Mouse (Mus musculus): Measurements from ENCODE around the gene Kif18a.

Kif18a gene

GRCm38 (mm10) chr2:109280600-109281340, at the start of gene Kif18a, which contains the start of gene Mettl15:
Kif18a (plus strand) TSS chr2:109280738.
Mettl15 (minus strand) TSS chr2:109280748.
- ATAC-seq (ENCODE audit: low TSS enrichment) = peak; percentile 99

GRCm38 (mm10) chr2:109233876-109234275, 46.7 kb upstream of the Kif18a start:
- ATAC-seq (ENCODE audit: low TSS enrichment) = no peak

- ATAC-seq (ENCODE audit: low TSS enrichment) = no peak
Measured at GRCm38 (mm10) chr2:109235741-109236140, 44.8 kb upstream of the Kif18a start.

GRCm38 (mm10) chr2:109241947-109242346, 38.6 kb upstream of the Kif18a start:
- ATAC-seq (ENCODE audit: low TSS enrichment) = peak; percentile 50; the same call in 1 of the 2 replicates

- no peak for ATAC-seq (ENCODE audit: low TSS enrichment)
Measured at GRCm38 (mm10) chr2:109262779-109263178, 17.8 kb upstream of the Kif18a start.

- no peak for ATAC-seq (ENCODE audit: low TSS enrichment)
Measured at GRCm38 (mm10) chr2:109273098-109273497, 7.4 kb upstream of the Kif18a start.

- ATAC-seq (ENCODE audit: low TSS enrichment) = no peak
Measured at GRCm38 (mm10) chr2:109277593-109277992, 2.9 kb upstream of the Kif18a start.

- peak; percentile 38 for ATAC-seq (ENCODE audit: low TSS enrichment)
Measured at GRCm38 (mm10) chr2:109278036-109278435, 2.5 kb upstream of the Kif18a start.

- no peak for ATAC-seq (ENCODE audit: low TSS enrichment)
Measured at GRCm38 (mm10) chr2:109280272-109280599, 302 bp upstream of the Kif18a start.

- no peak for ATAC-seq (ENCODE audit: low TSS enrichment)
Measured at GRCm38 (mm10) chr2:109281341-109281690, 778 bp downstream of the Kif18a start.

- no peak for ATAC-seq (ENCODE audit: low TSS enrichment)
Measured at GRCm38 (mm10) chr2:109284121-109284520, 3.6 kb downstream of the Kif18a start.

GRCm38 (mm10) chr2:109289327-109289726, 8.8 kb downstream of the Kif18a start:
- no peak for ATAC-seq (ENCODE audit: low TSS enrichment)

GRCm38 (mm10) chr2:109296264-109296663, 15.7 kb downstream of the Kif18a start:
- ATAC-seq (ENCODE audit: low TSS enrichment) = no peak

GRCm38 (mm10) chr2:109298160-109298559, 17.6 kb downstream of the Kif18a start:
- no peak for ATAC-seq (ENCODE audit: low TSS enrichment)

GRCm38 (mm10) chr2:109302234-109302633, 21.7 kb downstream of the Kif18a start:
- no peak for ATAC-seq (ENCODE audit: low TSS enrichment)

GRCm38 (mm10) chr2:109303638-109304037, 23.1 kb downstream of the Kif18a start:
- ATAC-seq (ENCODE audit: low TSS enrichment) = no peak

- no peak for ATAC-seq (ENCODE audit: low TSS enrichment)
Measured at GRCm38 (mm10) chr2:109311369-109311768, 30.8 kb downstream of the Kif18a start.

- ATAC-seq (ENCODE audit: low TSS enrichment) = no peak
Measured at GRCm38 (mm10) chr2:109331807-109332206, 51.3 kb downstream of the Kif18a start.

- ATAC-seq (ENCODE audit: low TSS enrichment) = no peak
Measured at GRCm38 (mm10) chr2:109334237-109334636, 53.7 kb downstream of the Kif18a start.

- ATAC-seq (ENCODE audit: low TSS enrichment) = no peak
Measured at GRCm38 (mm10) chr2:109335765-109336164, 55.2 kb downstream of the Kif18a start.

- ATAC-seq (ENCODE audit: low TSS enrichment) = no peak
Measured at GRCm38 (mm10) chr2:109345386-109345785, 64.8 kb downstream of the Kif18a start.

- ATAC-seq (ENCODE audit: low TSS enrichment) = no peak
Measured at GRCm38 (mm10) chr2:109348742-109349141, 68.2 kb downstream of the Kif18a start.

- no peak for ATAC-seq (ENCODE audit: low TSS enrichment)
Measured at GRCm38 (mm10) chr2:109358456-109359141, 78.1 kb downstream of the Kif18a start.
